Mouse (Mus musculus): ENCODE data around the gene Srsf1. TPM values are rescaled to one million over a fixed set of nuclear protein-coding genes. Genes with fewer than 3 reads are reported as not detected.
A peak's percentile ranks its signal among the peaks of the same experiment; 100 is the strongest.

Gene Srsf1
- total RNA-seq, 1 experiment from 2014 or later: 245 TPM

GRCm38 (mm10) chr11:88071113-88071512, 23.9 kb downstream of the Srsf1 start:
- no peak for DNase-seq

- DNase-seq: no peak
These were observed 26.2 kb downstream of the Srsf1 start for GRCm38 (mm10) chr11:88073343-88073875.

GRCm38 (mm10) chr11:88075701-88076100, 28.5 kb downstream of the Srsf1 start:
- DNase-seq: no peak

GRCm38 (mm10) chr11:88076394-88076793, 29.2 kb downstream of the Srsf1 start:
- DNase-seq: no peak

- no peak for DNase-seq
These were observed 36.5 kb downstream of the Srsf1 start for GRCm38 (mm10) chr11:88083699-88084098.

- peak; percentile 96 for DNase-seq
These were observed 39.8 kb downstream of the Srsf1 start for GRCm38 (mm10) chr11:88086737-88087627.

- DNase-seq: no peak
These were observed 42.0 kb downstream of the Srsf1 start for GRCm38 (mm10) chr11:88089150-88089549.

GRCm38 (mm10) chr11:88090293-88090692, 43.1 kb downstream of the Srsf1 start:
- no peak for DNase-seq

- DNase-seq: no peak
These were observed 44.8 kb downstream of the Srsf1 start for GRCm38 (mm10) chr11:88091949-88092348.

- DNase-seq: no peak
These were observed 50.0 kb downstream of the Srsf1 start for GRCm38 (mm10) chr11:88097173-88097572.

GRCm38 (mm10) chr11:88098021-88098729, 51.0 kb downstream of the Srsf1 start, which contains the start of gene Cuedc1:
TSS of gene Cuedc1 (plus strand) at chr11:88098058.
- DNase-seq: no peak

GRCm38 (mm10) chr11:88098787-88099598, 51.8 kb downstream of the Srsf1 start:
- peak; percentile 91 for DNase-seq

GRCm38 (mm10) chr11:88099599-88100023, 52.4 kb downstream of the Srsf1 start:
- peak; percentile 87 for DNase-seq

- DNase-seq: no peak
These were observed 53.0 kb downstream of the Srsf1 start for GRCm38 (mm10) chr11:88100170-88100569.

Other genes starting within 250 kb of the Srsf1 start
- gene Lpo, start 219.1 kb upstream of the Srsf1 start, total RNA-seq (2021): not detected in 2 replicates
- 9.5 and 14.3 TPM in 2 replicates for gene Mks1, start 194.2 kb upstream of the Srsf1 start, total RNA-seq (2021)
- gene Epx, start 171.8 kb upstream of the Srsf1 start, total RNA-seq (2021): 0.63 TPM in 1 of 2 replicates, not detected in the other
- not detected in 2 replicates for gene Olfr462, start 155.1 kb upstream of the Srsf1 start, total RNA-seq (2021)
- not detected in 2 replicates for gene Olfr463, start 150.0 kb upstream of the Srsf1 start, total RNA-seq (2021)
- not detected in 2 replicates for gene Olfr464, start 126.4 kb upstream of the Srsf1 start, total RNA-seq (2021)
- 154 and 174 TPM in 2 replicates for gene Dynll2, start 59.8 kb upstream of the Srsf1 start, total RNA-seq (2021)
- 39.8 and 42.4 TPM in 2 replicates for gene Vezf1, start 20.9 kb downstream of the Srsf1 start, total RNA-seq (2021)
- gene Cuedc1, start 50.7 kb downstream of the Srsf1 start, total RNA-seq (2021): 37.9 and 41.9 TPM in 2 replicates
- 173 and 176 TPM in 2 replicates for gene Mrps23, start 157.0 kb downstream of the Srsf1 start, total RNA-seq (2021)
- not detected in 2 replicates for gene Ccdc182, start 246.7 kb downstream of the Srsf1 start, total RNA-seq (2021)

Measured in adrenal gland, postnatal 14 days (tissue).